Mouse (Mus musculus): ENCODE measurements at regions not wholly inside any gene's neighbourhood (a gene's known extent, or its start where the extent isn't known, plus 50 kb on each side); places are given as distances from the start of the nearest gene placed in this dataset.

GRCm38 (mm10) chr3:38820787-38821186, 66.0 kb upstream of the Fat4 start:
- WGBS, result 62% methylated on average over 9 of the region's 9 CpGs
- Histone ChIP-seq H3K27me3 (ENCODE audit: poor library complexity, severe bottlenecking) (no peaks in the 10 kb centered on the region), H3K27ac (peak overlapping the region; percentile 48; the same call in 1 of the 2 replicates), H3K9me3 (no peaks in the 10 kb centered on the region), H3K4me1 (peaks cover 18% of the 10 kb centered on the region), H3K4me3 (no peak overlapping the region), H3K36me3 (replicated peaks) (no peaks in the 10 kb centered on the region)
- no peak for DNase-seq (ENCODE audit: extremely low spot score, low spot score)

DNA sequence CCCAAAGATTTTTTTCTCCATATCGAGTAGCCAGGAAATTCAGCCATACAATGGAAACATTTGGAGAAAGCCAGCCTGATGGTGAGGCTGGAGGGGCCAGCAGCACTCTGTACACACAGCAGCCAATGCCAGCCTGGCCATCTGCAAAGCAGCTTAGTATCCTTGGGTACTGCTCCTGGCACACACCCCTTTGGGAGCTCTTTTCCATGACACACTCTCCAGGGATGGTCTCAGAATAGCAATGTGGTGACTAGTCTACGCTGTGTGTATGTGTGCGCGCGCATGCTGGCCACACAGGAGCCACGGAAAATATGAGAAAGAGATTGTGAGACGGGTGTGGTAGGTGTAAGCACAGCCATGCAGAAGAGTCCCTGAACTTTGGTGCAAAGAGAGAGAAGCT, 66.4 kb upstream of the Fat4 start:
- WGBS, result 93% methylated on average over 7 of the region's 7 CpGs
- Histone ChIP-seq H3K4me3 (no peak overlapping the region), H3K27me3 (ENCODE audit: poor library complexity, severe bottlenecking) (no peaks in the 10 kb centered on the region), H3K27ac (no peak overlapping the region), H3K9me3 (no peaks in the 10 kb centered on the region), H3K4me1 (peaks cover 13% of the 10 kb centered on the region), H3K36me3 (replicated peaks) (no peaks in the 10 kb centered on the region)
- no peak for DNase-seq (ENCODE audit: extremely low spot score, low spot score)

DNA sequence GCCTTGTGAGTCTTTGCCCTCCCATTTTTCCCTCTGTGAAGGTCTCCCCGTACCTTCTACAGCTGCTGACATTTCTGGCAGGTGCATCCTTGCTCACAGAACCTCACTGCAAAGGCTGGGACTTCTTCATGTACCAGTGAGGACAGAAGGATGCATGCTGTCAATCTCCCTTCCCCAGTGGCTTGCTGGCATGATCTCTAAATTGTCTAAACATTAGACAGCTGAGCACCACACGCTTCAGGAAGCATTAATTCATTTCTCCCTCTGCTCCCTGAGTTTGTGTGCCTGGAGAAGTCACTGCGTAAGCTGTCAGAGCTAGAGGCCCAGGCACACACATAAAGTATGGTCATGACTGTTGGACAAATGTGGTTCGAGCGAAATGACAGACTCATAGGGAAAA, 69.1 kb upstream of the Fat4 start:
- DNase-seq (ENCODE audit: extremely low spot score, low spot score), result no peak
- 88% methylated on average over 5 of the region's 5 CpGs for WGBS
- H3K27ac ChIP-seq, result no peak overlapping the region
- no peaks in the 10 kb centered on the region for H3K36me3 ChIP-seq (replicated peaks)
- no peaks in the 10 kb centered on the region for H3K9me3 ChIP-seq
- peaks cover 11% of the 10 kb centered on the region for H3K4me1 ChIP-seq
- no peak overlapping the region for H3K4me3 ChIP-seq
- no peaks in the 10 kb centered on the region for H3K27me3 ChIP-seq (ENCODE audit: poor library complexity, severe bottlenecking)

DNA sequence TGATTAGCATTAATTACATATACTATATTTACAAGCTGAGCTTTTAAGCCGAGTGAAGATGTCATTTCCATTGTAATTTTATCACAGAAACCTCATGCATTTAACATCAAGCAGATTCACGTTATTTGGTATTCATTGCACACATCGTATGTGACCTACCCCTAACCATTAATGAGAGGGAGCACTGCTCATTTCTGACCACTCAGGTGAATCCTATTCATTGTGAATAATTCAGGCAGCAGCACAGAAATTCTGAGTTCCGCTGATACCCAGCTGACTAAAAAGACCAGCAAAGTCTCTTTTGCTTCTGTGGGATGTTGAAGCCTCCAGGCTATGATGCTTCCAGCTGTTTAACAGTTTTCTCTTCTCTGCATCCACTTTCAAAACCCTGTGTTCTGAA, 74.3 kb upstream of the Fat4 start:
- no peaks in the 10 kb centered on the region for H3K27me3 ChIP-seq (ENCODE audit: poor library complexity, severe bottlenecking)
- H3K27ac ChIP-seq, result no peak overlapping the region
- no peaks in the 10 kb centered on the region for H3K9me3 ChIP-seq
- DNase-seq (ENCODE audit: extremely low spot score, low spot score), result no peak
- no peaks in the 10 kb centered on the region; the same call in 1 of the 2 replicates for H3K4me1 ChIP-seq
- H3K36me3 ChIP-seq (replicated peaks), result no peaks in the 10 kb centered on the region
- H3K4me3 ChIP-seq, result no peak overlapping the region
- WGBS, result 90% methylated on average over 4 of the region's 4 CpGs

DNA sequence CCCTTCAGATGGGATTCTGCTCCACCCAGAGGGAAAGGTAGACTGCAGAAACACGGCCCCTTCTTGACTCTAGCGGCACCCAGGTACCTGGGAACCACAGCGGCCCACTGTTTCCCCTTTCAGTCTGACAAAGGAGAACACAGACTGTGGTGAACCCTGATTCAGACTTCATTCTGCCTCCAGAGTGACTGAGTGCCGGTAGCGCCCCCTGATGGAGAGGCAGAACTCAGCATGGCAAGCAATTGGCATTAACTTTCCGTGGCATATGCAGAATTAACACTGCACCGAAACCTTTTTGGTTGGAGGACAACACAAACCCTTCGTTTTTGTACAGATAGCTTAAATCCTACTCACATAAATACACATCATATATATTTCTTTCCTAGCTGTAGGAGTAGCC, 75.1 kb upstream of the Fat4 start:
- Histone ChIP-seq H3K4me1 (peaks cover 6% of the 10 kb centered on the region), H3K9me3 (no peaks in the 10 kb centered on the region), H3K27ac (no peak overlapping the region), H3K4me3 (no peak overlapping the region), H3K36me3 (replicated peaks) (no peaks in the 10 kb centered on the region), H3K27me3 (ENCODE audit: poor library complexity, severe bottlenecking) (no peaks in the 10 kb centered on the region)
- DNase-seq (ENCODE audit: extremely low spot score, low spot score), result no peak
- 91% methylated on average over 8 of the region's 8 CpGs for WGBS

DNA sequence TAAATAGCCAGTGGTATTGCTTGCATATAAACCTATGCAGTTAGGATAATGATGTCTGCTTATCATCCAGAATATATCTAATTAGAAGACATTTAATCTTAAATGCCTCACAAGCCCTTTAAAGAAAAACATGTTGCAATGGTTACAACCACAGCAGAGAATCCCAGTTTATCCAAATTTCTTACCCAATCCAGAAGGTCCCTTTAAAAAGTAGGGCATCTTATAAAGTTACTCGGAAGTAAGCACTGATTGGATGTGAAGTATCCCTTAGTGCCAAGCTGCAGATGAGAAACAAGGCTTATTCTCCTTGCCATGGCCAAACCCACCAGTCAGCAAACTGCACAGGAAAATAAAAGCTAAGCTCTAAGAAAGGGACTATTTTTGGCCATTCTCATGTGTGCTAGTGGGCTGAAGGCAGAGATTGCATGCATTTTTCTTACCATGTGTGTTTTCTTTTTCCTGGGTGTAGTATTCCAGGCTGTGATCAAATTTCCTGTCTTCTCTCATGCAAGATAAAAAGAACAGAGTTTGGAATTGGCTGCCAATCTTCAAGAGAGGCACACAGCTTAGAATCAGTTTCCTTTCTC, 80.2 kb upstream of the Fat4 start:
- 82% methylated on average over 1 of the region's 1 CpGs for WGBS
- Histone ChIP-seq H3K4me1 (peaks cover 18% of the 10 kb centered on the region), H3K36me3 (replicated peaks) (no peaks in the 10 kb centered on the region), H3K4me3 (no peak overlapping the region), H3K9me3 (no peaks in the 10 kb centered on the region), H3K27me3 (ENCODE audit: poor library complexity, severe bottlenecking) (no peaks in the 10 kb centered on the region), H3K27ac (no peak overlapping the region)
- DNase-seq (ENCODE audit: extremely low spot score, low spot score), result no peak

DNA sequence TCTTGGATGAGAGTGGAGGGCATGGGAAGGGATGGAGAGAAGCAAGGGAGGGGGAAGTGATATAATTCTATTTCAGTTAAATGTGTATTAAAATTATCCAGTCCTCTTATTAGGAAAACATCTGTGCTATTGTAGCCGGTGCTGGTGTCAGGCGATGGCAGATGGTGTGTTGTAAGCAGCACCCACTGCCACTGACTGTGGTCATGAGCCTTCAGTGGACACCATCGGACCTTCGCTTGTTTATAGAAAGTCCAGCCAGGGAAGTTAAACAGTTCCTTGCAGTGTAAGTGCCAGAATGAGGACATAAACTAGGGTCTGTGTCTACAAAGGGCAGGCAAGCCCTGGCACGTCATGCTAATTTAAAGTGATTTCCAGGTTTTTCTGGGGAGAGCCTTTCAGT, 80.7 kb upstream of the Fat4 start:
- no peak overlapping the region for H3K4me3 ChIP-seq
- no peaks in the 10 kb centered on the region for H3K36me3 ChIP-seq (replicated peaks)
- DNase-seq (ENCODE audit: extremely low spot score, low spot score), result no peak
- H3K27ac ChIP-seq, result no peak overlapping the region
- peaks cover 18% of the 10 kb centered on the region for H3K4me1 ChIP-seq
- 89% methylated on average over 5 of the region's 5 CpGs for WGBS
- no peaks in the 10 kb centered on the region for H3K9me3 ChIP-seq
- no peaks in the 10 kb centered on the region for H3K27me3 ChIP-seq (ENCODE audit: poor library complexity, severe bottlenecking)

DNA sequence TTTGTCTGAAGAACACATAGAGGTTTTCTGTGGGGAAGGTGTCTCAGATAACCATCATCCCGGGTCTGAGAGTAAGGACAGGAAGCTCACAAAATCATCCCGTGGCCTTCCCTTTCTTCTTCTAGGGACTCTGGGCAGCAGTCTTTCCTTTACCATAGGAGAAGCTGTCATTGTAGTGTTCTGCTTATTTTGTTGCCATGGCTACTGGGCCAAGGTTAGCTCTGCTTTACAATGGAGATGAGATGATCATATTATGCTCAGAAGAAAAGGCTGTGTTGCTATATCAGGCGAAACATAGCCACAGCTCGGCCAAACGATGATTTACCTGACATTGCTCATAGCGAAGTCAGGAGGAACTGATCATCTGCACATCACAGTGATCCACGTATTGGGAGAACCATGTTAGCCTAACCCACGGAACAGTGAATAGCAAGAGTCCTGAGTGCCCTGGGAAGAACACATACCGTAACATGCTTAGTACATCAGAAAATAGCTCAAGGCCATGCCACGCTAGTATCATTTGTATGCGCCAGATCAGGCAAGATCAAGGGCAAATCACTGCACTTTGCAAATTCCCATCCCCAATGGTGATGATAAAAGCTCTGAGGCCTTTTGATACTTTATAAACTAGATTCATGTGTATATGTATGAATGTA, 91.0 kb upstream of the Fat4 start:
- Histone ChIP-seq H3K4me1 (no peaks in the 10 kb centered on the region), H3K9me3 (no peaks in the 10 kb centered on the region), H3K36me3 (replicated peaks) (no peaks in the 10 kb centered on the region), H3K27ac (no peak overlapping the region), H3K4me3 (no peak overlapping the region), H3K27me3 (ENCODE audit: poor library complexity, severe bottlenecking) (no peaks in the 10 kb centered on the region)
- 90% methylated on average over 11 of the region's 11 CpGs for WGBS
- DNase-seq (ENCODE audit: extremely low spot score, low spot score), result no peak

DNA sequence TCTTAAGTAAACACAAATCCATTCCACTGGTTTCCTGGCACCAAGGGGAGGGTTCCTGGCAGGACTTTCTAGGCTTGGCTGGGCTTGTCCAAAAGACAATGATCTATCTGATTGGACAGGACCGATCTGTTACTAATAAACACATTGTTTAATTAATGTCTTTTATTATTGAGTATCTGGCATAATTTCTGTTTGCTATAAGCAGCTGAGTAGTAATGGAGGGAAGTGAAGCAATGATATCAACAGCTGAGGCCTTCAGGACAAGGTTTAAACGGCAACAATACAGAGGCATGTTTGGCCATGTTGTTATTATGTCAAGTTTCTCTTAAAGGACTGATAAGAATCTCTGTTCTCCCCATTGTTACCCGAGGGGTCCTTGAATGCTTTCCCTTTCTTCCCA, 93.5 kb upstream of the Fat4 start:
- Histone ChIP-seq H3K9me3 (no peaks in the 10 kb centered on the region), H3K27ac (no peak overlapping the region), H3K36me3 (replicated peaks) (no peaks in the 10 kb centered on the region), H3K4me3 (no peak overlapping the region), H3K27me3 (ENCODE audit: poor library complexity, severe bottlenecking) (no peaks in the 10 kb centered on the region), H3K4me1 (0 out of 2 replicates have a peak, but pooled peaks cover 3% of the 10 kb centered on the region)
- DNase-seq (ENCODE audit: extremely low spot score, low spot score), result no peak
- WGBS, result 82% methylated on average over 3 of the region's 3 CpGs

DNA sequence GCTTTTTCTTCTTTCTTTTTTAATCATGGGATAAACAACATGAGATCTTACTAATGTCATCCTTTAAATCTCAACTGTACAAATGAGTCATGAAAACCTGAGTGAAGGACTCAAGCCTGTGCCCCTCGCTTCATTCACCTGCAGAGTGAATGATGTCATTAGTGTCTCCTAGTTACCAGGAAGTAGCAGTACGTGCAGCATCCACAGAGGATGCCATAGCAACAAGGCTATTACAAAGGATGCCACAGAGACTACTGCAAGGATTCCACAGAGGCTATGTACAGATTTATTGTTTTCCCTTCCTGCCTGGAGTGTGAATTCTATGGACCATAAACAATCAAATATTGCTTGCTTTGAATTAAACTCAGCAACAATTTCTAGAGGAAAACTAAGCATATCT, 98.0 kb upstream of the Fat4 start:
- Histone ChIP-seq H3K27ac (no peak overlapping the region), H3K36me3 (replicated peaks) (no peaks in the 10 kb centered on the region), H3K27me3 (ENCODE audit: poor library complexity, severe bottlenecking) (no peaks in the 10 kb centered on the region), H3K4me3 (no peak overlapping the region), H3K4me1 (0 out of 2 replicates have a peak, but pooled peaks cover 3% of the 10 kb centered on the region), H3K9me3 (no peaks in the 10 kb centered on the region)
- DNase-seq (ENCODE audit: extremely low spot score, low spot score), result no peak
- 57% methylated on average over 2 of the region's 2 CpGs for WGBS

DNA sequence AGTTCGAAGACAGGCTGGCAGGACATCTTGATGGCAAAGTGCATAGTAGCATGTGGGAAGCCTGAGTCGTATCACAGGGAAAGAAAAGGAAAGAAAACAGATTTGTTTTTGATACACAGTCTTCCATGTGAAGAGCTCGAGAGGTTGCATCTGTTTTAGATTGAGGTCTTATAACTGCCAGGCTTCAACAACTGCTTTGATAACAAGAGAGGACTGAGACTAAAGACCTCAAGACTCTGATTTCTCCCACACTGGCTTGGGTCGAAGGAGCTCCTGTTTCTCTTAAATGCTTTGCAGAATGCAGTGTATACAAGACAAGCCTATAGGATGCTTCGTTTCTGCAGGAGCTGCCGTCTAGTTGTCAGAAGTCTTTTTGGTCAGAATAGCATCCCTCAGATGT, 103.0 kb upstream of the Fat4 start:
- H3K4me1 ChIP-seq, result peaks cover 6% of the 10 kb centered on the region
- no peak for DNase-seq (ENCODE audit: extremely low spot score, low spot score)
- H3K27ac ChIP-seq, result no peak overlapping the region
- H3K4me3 ChIP-seq, result no peak overlapping the region
- no peaks in the 10 kb centered on the region for H3K27me3 ChIP-seq (ENCODE audit: poor library complexity, severe bottlenecking)
- 73% methylated on average over 6 of the region's 6 CpGs for WGBS
- H3K9me3 ChIP-seq, result no peaks in the 10 kb centered on the region
- no peaks in the 10 kb centered on the region for H3K36me3 ChIP-seq (replicated peaks)

- Histone ChIP-seq H3K4me1 (peaks cover 6% of the 10 kb centered on the region), H3K27me3 (ENCODE audit: poor library complexity, severe bottlenecking) (no peaks in the 10 kb centered on the region), H3K27ac (no peak overlapping the region), H3K36me3 (replicated peaks) (no peaks in the 10 kb centered on the region), H3K9me3 (no peaks in the 10 kb centered on the region), H3K4me3 (no peak overlapping the region)
- no peak for DNase-seq (ENCODE audit: extremely low spot score, low spot score)
- WGBS, result 58% methylated on average over 3 of the region's 3 CpGs
Observed at GRCm38 (mm10) chr3:38783051-38783450, 103.7 kb upstream of the Fat4 start.

DNA sequence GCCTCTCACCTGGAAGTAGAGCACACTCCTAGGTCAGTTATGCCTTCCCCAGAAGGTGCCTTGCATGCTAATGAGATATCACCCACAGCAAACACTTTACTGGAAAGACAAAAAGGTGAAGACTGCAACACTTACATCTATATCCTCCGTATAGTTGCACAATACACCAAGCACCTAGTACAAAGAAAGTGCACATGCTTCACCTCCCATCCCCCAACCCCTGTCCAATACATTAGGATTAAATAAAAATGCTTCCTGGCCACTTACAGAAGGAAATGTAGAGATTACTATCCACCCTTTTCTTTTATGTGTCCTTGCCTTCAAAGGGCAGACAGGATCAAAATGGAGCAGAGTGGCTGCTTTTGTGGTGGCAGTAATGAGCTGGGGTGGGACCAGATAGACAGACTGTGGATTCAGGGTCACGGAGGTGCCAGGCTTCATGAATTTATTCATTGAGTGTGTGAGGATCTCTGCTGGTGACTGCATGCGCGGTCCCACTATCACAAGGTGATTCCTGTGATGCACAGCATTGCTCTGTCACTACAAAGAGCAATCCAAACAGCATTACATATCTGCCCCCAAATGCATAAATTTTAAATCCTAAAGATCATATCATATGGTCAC, 109.9 kb upstream of the Fat4 start:
- no peak overlapping the region for H3K4me3 ChIP-seq
- no peaks in the 10 kb centered on the region for H3K9me3 ChIP-seq
- no peak overlapping the region for H3K27ac ChIP-seq
- H3K4me1 ChIP-seq, result peaks cover 8% of the 10 kb centered on the region; the same call in 1 of the 2 replicates
- H3K27me3 ChIP-seq (ENCODE audit: poor library complexity, severe bottlenecking), result no peaks in the 10 kb centered on the region
- H3K36me3 ChIP-seq (replicated peaks), result no peaks in the 10 kb centered on the region
- WGBS, result 79% methylated on average over 4 of the region's 4 CpGs
- DNase-seq (ENCODE audit: extremely low spot score, low spot score), result no peak

Measured in forebrain, embryonic 10.5 days (tissue).